Mouse (Mus musculus) spleen, postnatal 0 days (tissue): Measurements from ENCODE around the gene Srsf3. TPM values are rescaled to one million over a fixed set of nuclear protein-coding genes. Genes with fewer than 3 reads are reported as not detected.

Experiments
- polyA plus RNA-seq: library from polyadenylated mRNA; unstranded; fragments of >200 nt; fragmentation: Nextera tagmentation; extraction: Ambion mirVana; gene quantifications from 2 replicates; pipeline ENCODE4 v1.2.1, GENCODE M21; 2015

The Srsf3 gene
- polyA plus RNA-seq = 364 and 382 TPM in 2 replicates

GRCm38 (mm10) chr17:29032274-29033069 is at the start of gene Srsf3:
TSS of gene Srsf3 (plus strand) at chr17:29032628.

GRCm38 (mm10) chr17:29007641-29008325 is 24.6 kb upstream of the Srsf3 start, which contains the start of gene Stk38:
TSS of gene Stk38 (minus strand) at chr17:29007995.

GRCm38 (mm10) chr17:29090776-29091175 is 58.3 kb downstream of the Srsf3 start, which contains the start of gene Cdkn1a:
TSS of gene Cdkn1a (plus strand) at chr17:29090976.

Other genes starting within 250 kb of the Srsf3 start
- gene Brpf3, start 231.5 kb upstream of the Srsf3 start, polyA plus RNA-seq = 52.0 and 59.2 TPM in 2 replicates
- gene Pnpla1, start 174.2 kb upstream of the Srsf3 start, polyA plus RNA-seq = 0.29 and 0.34 TPM in 2 replicates
- 0.10 and 0.13 TPM in 2 replicates for gene 4930539E08Rik, start 117.3 kb upstream of the Srsf3 start, polyA plus RNA-seq
- gene Pxt1, start 88.8 kb upstream of the Srsf3 start, polyA plus RNA-seq = 0.46 and 1.0 TPM in 2 replicates
- gene Kctd20, start 80.7 kb upstream of the Srsf3 start, polyA plus RNA-seq = 62.8 and 66.8 TPM in 2 replicates
- 69.3 and 77.0 TPM in 2 replicates for gene Stk38, start 24.6 kb upstream of the Srsf3 start, polyA plus RNA-seq
- 9.1 and 9.8 TPM in 2 replicates for gene Cdkn1a, start 58.3 kb downstream of the Srsf3 start, polyA plus RNA-seq
- gene Rab44, start 81.5 kb downstream of the Srsf3 start, polyA plus RNA-seq = 14.4 and 21.6 TPM in 2 replicates
- gene Cpne5, start 205.5 kb downstream of the Srsf3 start, polyA plus RNA-seq = 0.45 and 1.1 TPM in 2 replicates
- 85.5 TPM in 2 replicates for gene Ppil1, start 231.6 kb downstream of the Srsf3 start, polyA plus RNA-seq
- gene BC004004, start 236.2 kb downstream of the Srsf3 start, polyA plus RNA-seq = 63.6 and 65.4 TPM in 2 replicates